Mouse (Mus musculus) gastrocnemius, adult 8-10 months (tissue): ENCODE measurements around the gene Olfr1357. TPM values are rescaled to one million over a fixed set of nuclear protein-coding genes. Genes with fewer than 3 reads are reported as not detected.

Experiments
- DNase-seq, 2 experiments: peaks; one replicate each; pipeline ENCODE4 v3.0.0; 2022; ENCODE audit warnings: low spot score in 2 of 2
- total RNA-seq, 4 experiments: library from RNA; stranded (reverse); gene quantifications; 2 replicates each; pipeline ENCODE4 v1.2.4; 2022

Gene Olfr1357
- total RNA-seq, 4 experiments from 2014 or later: not detected

DNA sequence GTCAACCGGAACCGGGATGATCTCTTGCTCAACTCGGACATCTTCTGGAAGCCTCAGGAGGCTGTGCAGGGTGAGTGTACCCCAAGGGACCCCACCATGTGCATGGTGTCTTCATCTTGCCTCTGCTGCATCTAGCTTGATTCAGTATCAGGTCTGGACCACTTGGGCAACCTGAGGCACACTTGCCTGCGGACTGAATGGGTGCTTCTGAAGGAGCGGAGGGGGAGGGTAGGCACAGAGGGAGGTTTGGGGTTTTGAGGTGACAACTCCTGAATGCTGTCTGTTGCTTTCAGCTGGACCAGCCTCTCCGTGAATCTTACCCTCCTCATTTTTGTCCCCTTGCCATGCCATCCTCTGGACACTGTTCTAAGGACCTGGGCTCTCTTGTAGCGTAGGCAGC lies 36.8 kb downstream of the Olfr1357 start:
- no peak for DNase-seq

DNA sequence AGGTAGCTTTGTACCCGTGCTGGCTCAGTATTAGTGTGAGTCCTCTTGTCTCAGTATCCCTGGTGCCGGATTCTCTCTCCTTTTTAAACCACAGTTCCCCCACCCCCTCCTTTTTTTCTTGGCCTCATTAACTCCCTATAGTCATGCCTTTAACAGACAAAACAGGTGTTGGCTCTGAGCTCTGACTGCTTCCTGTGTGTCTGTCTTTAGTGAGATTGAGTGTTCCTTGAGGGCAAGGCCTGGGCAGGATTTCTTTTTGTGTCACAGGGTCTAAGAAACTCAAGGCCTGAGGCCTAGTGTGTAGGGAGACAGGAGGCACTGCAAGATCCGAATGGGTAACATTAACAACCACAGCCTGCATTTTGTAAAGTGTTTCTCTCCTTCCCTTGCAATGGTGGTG lies 39.7 kb downstream of the Olfr1357 start:
- DNase-seq: no peak

- DNase-seq: no peak
Measured at GRCm38 (mm10) chr10:78576435-78577184, 41.3 kb downstream of the Olfr1357 start.

DNA sequence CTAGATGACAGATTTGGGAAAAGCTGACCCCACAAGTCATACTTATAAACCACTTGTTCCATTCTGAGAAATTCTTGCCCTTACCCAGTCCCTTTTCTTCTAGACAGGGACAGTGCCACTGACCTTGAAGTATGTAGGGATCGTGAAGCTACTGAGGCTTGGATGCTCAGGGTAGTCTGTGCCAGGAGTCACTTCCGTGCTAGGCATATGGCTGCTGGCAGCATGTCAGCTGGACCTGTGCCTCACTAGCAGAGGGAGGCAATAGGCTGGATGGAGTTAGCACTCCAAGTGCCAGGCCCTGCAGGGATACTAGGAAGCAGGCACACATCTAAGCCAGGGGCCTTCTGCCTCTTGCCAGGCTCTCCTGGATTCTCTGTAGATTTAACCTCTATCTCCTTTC lies 42.2 kb downstream of the Olfr1357 start:
- DNase-seq: no peak

GRCm38 (mm10) chr10:78575105-78575632 lies 42.7 kb downstream of the Olfr1357 start:
- DNase-seq: no peak

- DNase-seq: peak; percentile 92 to 93
Measured at GRCm38 (mm10) chr10:78574250-78575104, 43.4 kb downstream of the Olfr1357 start, which contains the start of gene Ilvbl. TSS of gene Ilvbl (plus strand) at chr10:78574346.

- DNase-seq: no peak
Measured at GRCm38 (mm10) chr10:78573226-78573625, 44.6 kb downstream of the Olfr1357 start.

- DNase-seq: no peak
Measured at GRCm38 (mm10) chr10:78570897-78571296, 47.0 kb downstream of the Olfr1357 start.

- DNase-seq: no peak
Measured at GRCm38 (mm10) chr10:78570416-78570815, 47.5 kb downstream of the Olfr1357 start.

DNA sequence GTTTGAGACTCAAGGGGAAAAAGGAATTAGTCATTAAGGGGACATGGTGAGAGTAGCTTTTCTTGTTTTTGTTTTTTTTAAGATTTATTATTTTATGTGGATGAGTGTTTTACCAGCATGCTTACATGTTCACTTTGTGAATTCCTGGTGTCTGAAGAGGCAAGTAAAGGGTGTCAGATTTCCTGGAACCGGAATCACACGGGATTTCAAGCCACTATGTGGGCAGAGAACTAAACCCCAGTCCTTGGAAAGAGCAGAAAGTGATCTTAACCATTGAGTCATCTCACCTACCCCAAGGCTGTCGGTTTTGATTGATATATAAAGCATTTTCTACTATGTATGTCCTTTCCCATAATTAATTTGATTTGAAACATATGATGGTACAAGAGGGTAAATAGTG lies 48.2 kb downstream of the Olfr1357 start:
- no peak for DNase-seq

DNA sequence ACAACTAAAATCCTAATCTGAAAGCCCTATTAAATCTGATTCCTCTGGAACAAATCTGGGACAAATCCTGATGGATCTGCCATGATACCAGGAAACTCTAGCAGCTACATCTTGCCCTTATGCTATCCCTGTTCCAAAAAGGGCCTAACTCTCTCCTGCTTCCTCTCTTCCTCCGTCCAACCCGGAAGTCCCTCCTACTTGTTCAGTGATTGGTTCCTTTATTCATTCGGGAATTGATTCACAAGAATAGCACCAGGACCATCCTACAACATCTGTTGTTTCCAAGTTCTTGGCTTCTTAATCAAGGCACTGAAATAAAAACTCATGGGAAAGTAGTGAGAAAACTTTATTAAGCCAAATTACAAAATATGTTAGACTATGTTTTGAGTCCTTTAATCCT lies 48.7 kb downstream of the Olfr1357 start:
- DNase-seq: no peak

GRCm38 (mm10) chr10:78565070-78565469 lies 52.8 kb downstream of the Olfr1357 start:
- no peak for DNase-seq

Other genes starting within 250 kb of the Olfr1357 start
- 10 to 100 TPM; 54.6 to 63.3 (median 59.5) TPM for gene Rrp1, start 205.0 kb downstream of the Olfr1357 start, total RNA-seq
- gene Cstb, start 192.4 kb downstream of the Olfr1357 start, total RNA-seq: 10 to 100 TPM in 3 of 4 experiments, 1 to 10 TPM in 1; 7.8 to 12.6 (median 11.0) TPM
- 1 to 10 TPM; 5.0 to 6.9 (median 6.3) TPM for gene Pdxk, start 153.1 kb downstream of the Olfr1357 start, total RNA-seq
- gene Olfr1358, start 100.6 kb downstream of the Olfr1357 start, total RNA-seq: not detected
- gene Ilvbl, start 43.7 kb downstream of the Olfr1357 start, total RNA-seq: 10 to 100 TPM in 3 of 4 experiments, 1 to 10 TPM in 1; 8.9 to 14.2 (median 10.5) TPM
- 1 to 10 TPM; 2.2 to 3.6 (median 2.6) TPM for gene Syde1, start 26.1 kb downstream of the Olfr1357 start, total RNA-seq
- not detected for gene Casp14, start 100.2 kb upstream of the Olfr1357 start, total RNA-seq
- not detected for gene Ccdc105, start 135.0 kb upstream of the Olfr1357 start, total RNA-seq
- not detected for gene Slc1a6, start 162.4 kb upstream of the Olfr1357 start, total RNA-seq
- not detected for gene Olfr1356, start 234.1 kb upstream of the Olfr1357 start, total RNA-seq